In genomic region chr12:4656813-4657212, GRCm38 (mm10) we compare ENCODE assay signal across 23 mouse cellular contexts.
DNase-seq lines count a peak whose midpoint lies in the region; ATAC-seq and TF ChIP-seq lines count a peak whose summit lies in the region.
"Had no signal": no experiment of that assay in that cellular context is flagged by ENCODE, and none has a peak within 500 bp of the region (broad histone marks: within the 10 kb centered on the region; RNA-seq: fewer than 3 reads in every experiment).

No protein-coding gene starts in this region.

- no peak for TF ChIP-seq CTCF in liver, embryonic 14.5 days (IDR thresholded peaks at IDR 0.05; ENCODE audit: low read depth)
- no peak for TF ChIP-seq CTCF in liver, postnatal 0 days (IDR thresholded peaks at IDR 0.05; ENCODE audit: low read depth)

- TF ChIP-seq EP300 in liver, embryonic 14.5 days (IDR thresholded peaks at IDR 0.05; ENCODE audit: low read depth) = no peak
- TF ChIP-seq EP300 in liver, postnatal 0 days (IDR thresholded peaks at IDR 0.05; ENCODE audit: low read depth) = no peak

- no peak for DNase-seq in liver
- no peak for DNase-seq in liver, embryonic 14.5 days (ENCODE audit: low read depth in 3 of 3, low spot score in 3 of 3)
- no peak for DNase-seq in liver, postnatal 0 days
- no peak for DNase-seq in heart, postnatal 10 days
- DNase-seq: adrenal gland, adult 8-10 months; adrenal gland, postnatal 14 days; adrenal gland, postnatal 36 days; B cell, adult 2 months; cerebellum, adult 11-12 months; cerebellum, adult 2 months; cerebellum, adult 9-10 months; cerebellum, postnatal 10 days; cerebellum, postnatal 25 days had no signal

- no peak overlapping the region for H3K9ac ChIP-seq in liver, embryonic 12.5 days
- H3K9ac ChIP-seq in liver, embryonic 14.5 days (replicated peaks) = no peak overlapping the region
- H3K9ac ChIP-seq in liver, postnatal 0 days (replicated peaks) = no peak overlapping the region
- H3K9ac ChIP-seq: embryonic facial prominence, embryonic 12.5 days; forebrain, embryonic 13.5 days; forebrain, embryonic 15.5 days had no signal

- no peaks in the 10 kb centered on the region for H3K9me3 ChIP-seq in liver, embryonic 12.5 days (replicated peaks)
- H3K9me3 ChIP-seq in liver, embryonic 14.5 days (ENCODE audit: control insufficient read depth, low read length) = no peaks in the 10 kb centered on the region
- H3K9me3 ChIP-seq in liver, postnatal 0 days (ENCODE audit: low read length) = no peaks in the 10 kb centered on the region
- H3K9me3 ChIP-seq: embryonic facial prominence, embryonic 10.5 days; embryonic facial prominence, embryonic 12.5 days; forebrain, embryonic 13.5 days; forebrain, embryonic 15.5 days; G1E had no signal

- no peaks in the 10 kb centered on the region for H3K27me3 ChIP-seq in liver, embryonic 12.5 days (replicated peaks)
- no peaks in the 10 kb centered on the region for H3K27me3 ChIP-seq in liver, embryonic 14.5 days (ENCODE audit: control insufficient read depth, insufficient read depth, low read length)
- H3K27me3 ChIP-seq in liver, postnatal 0 days (ENCODE audit: insufficient read depth, low read length) = no peaks in the 10 kb centered on the region
- H3K27me3 ChIP-seq: CH12.LX; embryonic facial prominence, embryonic 12.5 days; forebrain, embryonic 13.5 days; forebrain, embryonic 15.5 days; Patski had no signal

- WGBS in liver, embryonic 12.5 days (ENCODE audit: insufficient replicate concordance) = 31% methylated on average over 2 of the region's 2 CpGs
- WGBS in liver, embryonic 14.5 days (ENCODE audit: insufficient replicate concordance) = 37% methylated on average over 2 of the region's 2 CpGs
- WGBS in liver, postnatal 0 days (ENCODE audit: insufficient replicate concordance) = 60% methylated on average over 2 of the region's 2 CpGs

- H3K27ac ChIP-seq in liver, embryonic 12.5 days = no peak overlapping the region
- no peak overlapping the region for H3K27ac ChIP-seq in liver, embryonic 14.5 days
- H3K27ac ChIP-seq in liver, postnatal 0 days (ENCODE audit: low read depth) = no peak overlapping the region
- H3K27ac ChIP-seq: embryonic facial prominence, embryonic 10.5 days; embryonic facial prominence, embryonic 12.5 days; forebrain, embryonic 13.5 days; forebrain, embryonic 15.5 days had no signal

- H3K36me3 ChIP-seq in liver, embryonic 12.5 days = peaks cover 76% of the 10 kb centered on the region
- H3K36me3 ChIP-seq in liver, embryonic 14.5 days (replicated peaks; ENCODE audit: control insufficient read depth, insufficient read depth, low read depth) = peaks cover 23% of the 10 kb centered on the region
- peaks cover 55% of the 10 kb centered on the region for H3K36me3 ChIP-seq in liver, postnatal 0 days (replicated peaks; ENCODE audit: insufficient read depth, low read length)

- intact Hi-C loops in heart, postnatal 10 days (cut with DNase I) = no loop called here

- ATAC-seq in liver, embryonic 12.5 days = peak; percentile 73
- 0 out of 2 replicates have a peak, but pooled peaks have one; percentile 37 for ATAC-seq in liver, embryonic 14.5 days (ENCODE audit: insufficient read depth)
- ATAC-seq in liver, postnatal 0 days = no peak
- ATAC-seq: activated CD4-positive, CD25-positive, alpha-beta regulatory T cell, adult 4 months; CD4-positive, CD25-positive, alpha-beta regulatory T cell, adult 4 months; forebrain, embryonic 13.5 days; forebrain, embryonic 15.5 days; Patski had no signal

- H3K4me1 ChIP-seq in liver, embryonic 12.5 days = peaks cover 6% of the 10 kb centered on the region; the same call in 1 of the 2 replicates
- no peaks in the 10 kb centered on the region; a peak in 1 of 4 replicates for H3K4me1 ChIP-seq in liver, embryonic 14.5 days (replicated peaks; ENCODE audit: control insufficient read depth in 2 of 2, insufficient read depth in 2 of 2, low read length in 1 of 2)
- H3K4me1 ChIP-seq in liver, postnatal 0 days (ENCODE audit: insufficient read depth) = no peaks in the 10 kb centered on the region
- H3K4me1 ChIP-seq: embryonic facial prominence, embryonic 10.5 days; embryonic facial prominence, embryonic 12.5 days; forebrain, embryonic 13.5 days; forebrain, embryonic 15.5 days had no signal

- no peak overlapping the region for H3K4me2 ChIP-seq in liver, embryonic 12.5 days
- H3K4me2 ChIP-seq in liver, embryonic 14.5 days (ENCODE audit: low read depth) = no peak overlapping the region
- H3K4me2 ChIP-seq in liver, postnatal 0 days (ENCODE audit: low read depth, low read length) = no peak overlapping the region
- H3K4me2 ChIP-seq: embryonic facial prominence, embryonic 12.5 days; forebrain, embryonic 13.5 days; forebrain, embryonic 15.5 days had no signal

- no peak overlapping the region for H3K4me3 ChIP-seq in liver, embryonic 12.5 days
- no peak overlapping the region for H3K4me3 ChIP-seq in liver, embryonic 14.5 days (ENCODE audit: insufficient read depth in 1 of 2, low read depth in 2 of 2, low read length in 2 of 2)
- no peak overlapping the region for H3K4me3 ChIP-seq in liver, postnatal 0 days (ENCODE audit: low read depth, low read length)
- H3K4me3 ChIP-seq: embryonic facial prominence, embryonic 10.5 days; embryonic facial prominence, embryonic 12.5 days; forebrain, embryonic 13.5 days; forebrain, embryonic 15.5 days had no signal
